Mouse (Mus musculus) limb, embryonic 14.5 days (tissue): ENCODE results near the gene Mta1. TPM values are rescaled to one million over a fixed set of nuclear protein-coding genes. Genes with fewer than 3 reads are reported as not detected.
A peak's percentile ranks its signal among the peaks of the same experiment; 100 is the strongest.

ENCODE experiments used
- ATAC-seq: fragments of 200-750 bp; cut with Nextera tagmentation; 2 replicates; pipeline ENCODE4 v1.8.0; 2017; ENCODE audit warnings: low read depth, moderate number of reproducible peaks, moderate TSS enrichment; ENCODE audit not compliant: low FRiP score
- DNase-seq: peaks from one replicate; pipeline ENCODE4 v3.0.0-alpha.2; 2015; ENCODE audit warnings: low spot score
- H3K27ac ChIP-seq: fragments of 300-500 bp; sonication (generic); replicated peaks from 2 replicates; pipeline ENCODE4 v1.5.1; 2014; ENCODE audit warnings: low read depth, mild to moderate bottlenecking, low read length, moderate library complexity, mixed read lengths
- H3K27me3 ChIP-seq: fragments of 300-500 bp; sonication (generic); 2 replicates; pipeline ENCODE4 v1.6.1; 2014; ENCODE audit warnings: low read length, mixed read lengths; ENCODE audit not compliant: control insufficient read depth, insufficient read depth
- H3K36me3 ChIP-seq: fragments of 300-500 bp; sonication (generic); 2 replicates; pipeline ENCODE4 v1.6.1; 2014; ENCODE audit warnings: mild to moderate bottlenecking, low read length, moderate library complexity, mixed read lengths; ENCODE audit not compliant: control insufficient read depth, insufficient read depth
- H3K4me1 ChIP-seq: fragments of 300-500 bp; sonication (generic); 2 replicates; pipeline ENCODE4 v1.6.1; 2014; ENCODE audit warnings: antibody characterized with exemption, low read length, mixed read lengths; ENCODE audit not compliant: control insufficient read depth, insufficient read depth
- H3K4me2 ChIP-seq: fragments of 300-500 bp; sonication (generic); replicated peaks from 2 replicates; pipeline ENCODE4 v1.6.1; 2014; ENCODE audit warnings: low read depth, mild to moderate bottlenecking, low read length, moderate library complexity; ENCODE audit not compliant: severe bottlenecking
- H3K4me3 ChIP-seq: fragments of 300-500 bp; sonication (generic); replicated peaks from 2 replicates; pipeline ENCODE4 v1.5.1; 2014; ENCODE audit warnings: low read length
- H3K9ac ChIP-seq: fragments of 300-500 bp; sonication (generic); 2 replicates; pipeline ENCODE4 v1.6.1; 2014; ENCODE audit warnings: mild to moderate bottlenecking, low read depth, low read length, moderate library complexity; ENCODE audit not compliant: severe bottlenecking
- H3K9me3 ChIP-seq: fragments of 300-500 bp; sonication (generic); 2 replicates; pipeline ENCODE4 v1.6.1; 2016; ENCODE audit warnings: low read length; ENCODE audit not compliant: control insufficient read depth
- POLR2A ChIP-seq: fragments of 200-500 bp; IDR thresholded peaks from 2 replicates; pipeline ENCODE4 v1.8.0; 2012; ENCODE audit warnings: inconsistent platforms, mild to moderate bottlenecking, moderate library complexity, borderline replicate concordance; ENCODE audit not compliant: insufficient read depth, insufficient read length; ENCODE audit errors: extremely low read depth
- WGBS: fragments of 180-500 bp; shearing (Covaris S2); extraction: QIAGEN DNeasy Blood & Tissue Kit; methylation state at CpG from one replicate; pipeline ENCODE4 v1.1.7; 2014; 5-methylcytosine and 5-hydroxymethylcytosine counted together
- polyA plus RNA-seq, 2 experiments: library from polyadenylated mRNA; depleted of rRNA in 1 of 2; stranded (reverse) in 1 of 2; unstranded in 1 of 2; fragments of >200 nt; fragmentation: Nextera tagmentation in 1 of 2; extraction: Ambion mirVana in 1 of 2; gene quantifications; 2 replicates each; pipeline versions ENCODE4 v1.2.1 to v1.2.3; 2012 to 2014

Mta1 gene
- polyA plus RNA-seq, 2 experiments: 21.1 to 126 TPM

- no peak overlapping the region for H3K27ac ChIP-seq
- no peaks in the 10 kb centered on the region for H3K9me3 ChIP-seq
- H3K4me1 ChIP-seq: peaks cover 7% of the 10 kb centered on the region
- WGBS: 34% methylated on average over 15 of the region's 16 CpGs
- no peaks in the 10 kb centered on the region for H3K36me3 ChIP-seq
- H3K4me2 ChIP-seq: no peak overlapping the region
- ATAC-seq: no peak
- peaks cover 19% of the 10 kb centered on the region; the same call in 1 of the 2 replicates for H3K27me3 ChIP-seq
- H3K4me3 ChIP-seq: no peak overlapping the region
- TF ChIP-seq POLR2A: no peak
- no peak overlapping the region for H3K9ac ChIP-seq
- DNase-seq: no peak
Measured at GRCm38 (mm10) chr12:113148381-113149035, 50.4 kb downstream of the Mta1 start.

- ATAC-seq: no peak
Measured at GRCm38 (mm10) chr12:113149341-113149740, 51.3 kb downstream of the Mta1 start.

GRCm38 (mm10) chr12:113149896-113150295, 51.8 kb downstream of the Mta1 start:
- Histone ChIP-seq H3K27me3 (peaks cover 19% of the 10 kb centered on the region; the same call in 1 of the 2 replicates), H3K4me2 (no peak overlapping the region), H3K9ac (no peak overlapping the region), H3K4me3 (no peak overlapping the region), H3K4me1 (peaks cover 10% of the 10 kb centered on the region), H3K36me3 (no peaks in the 10 kb centered on the region), H3K27ac (no peak overlapping the region), H3K9me3 (no peaks in the 10 kb centered on the region)
- ATAC-seq (no peak), DNase-seq (no peak)
- no peak for TF ChIP-seq POLR2A
- 84% methylated on average over 3 of the region's 3 CpGs for WGBS

More at GRCm38 (mm10) chr12:113149341-113149740, 51.3 kb downstream of the Mta1 start:
- Histone ChIP-seq H3K27me3 (peaks cover 19% of the 10 kb centered on the region; the same call in 1 of the 2 replicates), H3K9me3 (no peaks in the 10 kb centered on the region), H3K4me3 (no peak overlapping the region), H3K4me1 (peaks cover 7% of the 10 kb centered on the region), H3K9ac (no peak overlapping the region), H3K27ac (no peak overlapping the region), H3K4me2 (no peak overlapping the region), H3K36me3 (no peaks in the 10 kb centered on the region)
- TF ChIP-seq POLR2A: no peak
- no peak for DNase-seq
- WGBS: 71% methylated on average over 4 of the region's 4 CpGs

GRCm38 (mm10) chr12:113150591-113150990, 52.5 kb downstream of the Mta1 start:
- ATAC-seq: no peak
- peaks cover 18% of the 10 kb centered on the region; the same call in 1 of the 2 replicates for H3K27me3 ChIP-seq
- H3K4me1 ChIP-seq: peaks cover 16% of the 10 kb centered on the region

GRCm38 (mm10) chr12:113151046-113151445, 53.0 kb downstream of the Mta1 start:
- Histone ChIP-seq H3K9me3 (no peaks in the 10 kb centered on the region), H3K4me3 (0 out of 2 replicates have a peak overlapping the region, but pooled peaks have one; percentile 53), H3K4me2 (peak overlapping the region; percentile 89; the same call in 1 of the 2 replicates), H3K27ac (no peak overlapping the region), H3K4me1 (peaks cover 16% of the 10 kb centered on the region), H3K36me3 (no peaks in the 10 kb centered on the region), H3K9ac (no peak overlapping the region), H3K27me3 (peaks cover 15% of the 10 kb centered on the region; the same call in 1 of the 2 replicates)
- 74% methylated on average over 8 of the region's 8 CpGs for WGBS
- DNase-seq (no peak), ATAC-seq (no peak)
- TF ChIP-seq POLR2A: no peak

More at GRCm38 (mm10) chr12:113150591-113150990, 52.5 kb downstream of the Mta1 start:
- no peak overlapping the region for H3K9ac ChIP-seq
- TF ChIP-seq POLR2A: no peak
- no peaks in the 10 kb centered on the region for H3K36me3 ChIP-seq
- WGBS: 86% methylated on average over 4 of the region's 4 CpGs
- DNase-seq: no peak
- no peaks in the 10 kb centered on the region for H3K9me3 ChIP-seq
- H3K4me3 ChIP-seq: no peak overlapping the region
- no peak overlapping the region for H3K27ac ChIP-seq
- H3K4me2 ChIP-seq: no peak overlapping the region
